Mouse (Mus musculus) liver, adult 2 months (tissue): ENCODE data around the gene Cd248. TPM values are rescaled to one million over a fixed set of nuclear protein-coding genes. Genes with fewer than 3 reads are reported as not detected.

Source experiments
- DNase-seq: peaks from one replicate; pipeline ENCODE4 v3.0.0-alpha.2; 2011; ENCODE audit warnings: low read depth, low spot score; ENCODE audit errors: extremely low read depth
- H3K27ac ChIP-seq: fragments of 200-500 bp; replicated peaks from 2 replicates; pipeline ENCODE4 v1.5.1; 2012; ENCODE audit warnings: low read depth, mild to moderate bottlenecking, control low read depth, inconsistent platforms, low read length; ENCODE audit not compliant: insufficient read depth
- H3K27me3 ChIP-seq: fragments of 200-500 bp; 2 replicates; pipeline ENCODE4 v1.6.1; 2012; ENCODE audit warnings: mild to moderate bottlenecking, moderate library complexity, low read length, inconsistent platforms; ENCODE audit not compliant: control insufficient read depth, insufficient read depth
- H3K36me3 ChIP-seq: fragments of 200-500 bp; 2 replicates; pipeline ENCODE4 v1.6.1; 2012; ENCODE audit warnings: low read length, inconsistent platforms; ENCODE audit not compliant: control insufficient read depth, insufficient read depth
- H3K4me1 ChIP-seq: fragments of 200-500 bp; 2 replicates; pipeline ENCODE4 v1.6.1; 2011; ENCODE audit warnings: low read length; ENCODE audit not compliant: control insufficient read depth, insufficient read depth
- H3K4me3 ChIP-seq: fragments of 200-500 bp; 2 replicates; pipeline ENCODE4 v1.5.1; 2011; ENCODE audit warnings: low read depth, mild to moderate bottlenecking, control low read depth, low read length, moderate library complexity; ENCODE audit not compliant: insufficient read depth
- H3K79me2 ChIP-seq: fragments of 200-500 bp; 2 replicates; pipeline ENCODE4 v1.6.1; 2012; ENCODE audit warnings: inconsistent platforms, mild to moderate bottlenecking, low read length, moderate library complexity; ENCODE audit not compliant: control insufficient read depth, insufficient read depth
- H3K9ac ChIP-seq: fragments of 200-500 bp; 2 replicates; pipeline ENCODE4 v1.6.1; 2012; ENCODE audit warnings: low read depth, mild to moderate bottlenecking, control low read depth, inconsistent platforms, low read length
- CTCF ChIP-seq: fragments of 200-500 bp; IDR thresholded peaks from 2 replicates; pipeline ENCODE4 v1.5.1; 2011; ENCODE audit warnings: low read depth, low read length, control low read depth
- POLR2A ChIP-seq: fragments of 200-500 bp; IDR thresholded peaks from 2 replicates; pipeline ENCODE4 v1.6.1; 2011; ENCODE audit warnings: low read length, control low read depth; ENCODE audit not compliant: insufficient read depth; ENCODE audit errors: extremely low read depth
- WGBS: fragments of 180-500 bp; shearing (Covaris S2); methylation state at CpG from one replicate; pipeline ENCODE4 v1.1.7; 2018; 5-methylcytosine and 5-hydroxymethylcytosine counted together
- polyA plus RNA-seq: library from polyadenylated mRNA; depleted of rRNA; stranded (reverse); fragments of >200 nt; gene quantifications from 2 replicates; pipeline ENCODE4 v1.2.3, GENCODE M21; 2012; rRNA removed
- total RNA-seq: library from RNA; depleted of rRNA; stranded (reverse); fragments of >200 nt; gene quantifications from 2 replicates; pipeline ENCODE4 v1.2.3, GENCODE M21; 2014; rRNA removed

Cd248 gene
- total RNA-seq (0.18 and 0.54 TPM in 2 replicates), polyA plus RNA-seq (0.57 and 0.98 TPM in 2 replicates)

GRCm38 (mm10) chr19:5067867-5068569 is at the start of gene Cd248:
TSS of gene Cd248 (plus strand) at chr19:5068078.
- no peaks in the 10 kb centered on the region for H3K79me2 ChIP-seq
- DNase-seq = no peak
- peak within 1 kb of the TSS; percentile 53; the same call in 1 of the 2 replicates for H3K4me3 ChIP-seq
- no peaks in the 10 kb centered on the region for H3K36me3 ChIP-seq
- peaks cover 9% of the 10 kb centered on the region; the same call in 1 of the 2 replicates for H3K4me1 ChIP-seq
- H3K9ac ChIP-seq = peak within 1 kb of the TSS; percentile 50
- H3K27ac ChIP-seq = peak within 1 kb of the TSS; percentile 46; the same call in 1 of the 2 replicates
- 3% methylated on average over 55 of the region's 56 CpGs for WGBS
- H3K27me3 ChIP-seq = peaks cover 12% of the 10 kb centered on the region
- 0 out of 2 replicates have a peak, but pooled peaks have one; percentile 15 for TF ChIP-seq POLR2A
- no peak for TF ChIP-seq CTCF

GRCm38 (mm10) chr19:5018191-5018590 is 49.7 kb upstream of the Cd248 start:
- WGBS = 84% methylated on average over 3 of the region's 3 CpGs
- Histone ChIP-seq H3K9ac (no peak overlapping the region), H3K36me3 (no peaks in the 10 kb centered on the region), H3K79me2 (no peaks in the 10 kb centered on the region), H3K4me1 (no peaks in the 10 kb centered on the region), H3K27me3 (no peaks in the 10 kb centered on the region), H3K27ac (no peak overlapping the region), H3K4me3 (no peak overlapping the region)
- TF ChIP-seq POLR2A = no peak
- no peak for TF ChIP-seq CTCF
- DNase-seq = no peak

GRCm38 (mm10) chr19:5021416-5021815 is 46.5 kb upstream of the Cd248 start:
- H3K79me2 ChIP-seq = no peaks in the 10 kb centered on the region
- H3K36me3 ChIP-seq = no peaks in the 10 kb centered on the region
- H3K27ac ChIP-seq = no peak overlapping the region
- no peaks in the 10 kb centered on the region for H3K27me3 ChIP-seq
- no peak overlapping the region for H3K9ac ChIP-seq
- H3K4me3 ChIP-seq = no peak overlapping the region
- WGBS = 95% methylated on average over 2 of the region's 2 CpGs
- no peak for DNase-seq
- no peak for TF ChIP-seq POLR2A
- peaks cover 3% of the 10 kb centered on the region; the same call in 1 of the 2 replicates for H3K4me1 ChIP-seq

GRCm38 (mm10) chr19:5023621-5024479 is 44.0 kb upstream of the Cd248 start, which contains the start of gene Slc29a2:
TSS of gene Slc29a2 (plus strand) at chr19:5023860.
- peak; percentile 77 for DNase-seq

GRCm38 (mm10) chr19:5026111-5026510 is 41.8 kb upstream of the Cd248 start:
- H3K27me3 ChIP-seq = no peaks in the 10 kb centered on the region
- whole genome bisulfite sequencing = 88% methylated on average over 8 of the region's 8 CpGs

More at GRCm38 (mm10) chr19:5023621-5024479, 44.0 kb upstream of the Cd248 start, which contains the start of gene Slc29a2:
- Histone ChIP-seq H3K4me3 (peak within 1 kb of the TSS; percentile 80), H3K4me1 (peaks cover 3% of the 10 kb centered on the region; the same call in 1 of the 2 replicates), H3K79me2 (no peaks in the 10 kb centered on the region), H3K36me3 (no peaks in the 10 kb centered on the region), H3K27me3 (no peaks in the 10 kb centered on the region), H3K27ac (peak within 1 kb of the TSS; percentile 24; the same call in 1 of the 2 replicates), H3K9ac (peak within 1 kb of the TSS; percentile 76)
- WGBS = under 1% methylated on average over 62 of the region's 62 CpGs
- no peak for TF ChIP-seq CTCF
- peak; percentile 85 for TF ChIP-seq POLR2A

More at GRCm38 (mm10) chr19:5026111-5026510, 41.8 kb upstream of the Cd248 start:
- no peak overlapping the region for H3K27ac ChIP-seq
- DNase-seq = no peak
- no peak overlapping the region for H3K9ac ChIP-seq
- H3K4me1 ChIP-seq = peaks cover 3% of the 10 kb centered on the region; the same call in 1 of the 2 replicates
- TF ChIP-seq POLR2A (no peak), CTCF (no peak)
- no peaks in the 10 kb centered on the region for H3K79me2 ChIP-seq
- H3K4me3 ChIP-seq = no peak overlapping the region
- no peaks in the 10 kb centered on the region for H3K36me3 ChIP-seq
